Mouse (Mus musculus) heart, embryonic 12.5 days (tissue): ENCODE data around the gene Peli2. TPM values are rescaled to one million over a fixed set of nuclear protein-coding genes. Genes with fewer than 3 reads are reported as not detected.
A peak's percentile ranks its signal among the peaks of the same experiment; 100 is the strongest.

ENCODE experiments used
- ATAC-seq: fragments of 200-750 bp; cut with Nextera tagmentation; 2 replicates; pipeline ENCODE4 v1.8.0; 2017; ENCODE audit warnings: moderate TSS enrichment, moderate library complexity; ENCODE audit not compliant: insufficient number of reproducible peaks, low FRiP score
- H3K27ac ChIP-seq: fragments of 300-500 bp; sonication (generic); 2 replicates; pipeline ENCODE4 v1.5.1; 2016; ENCODE audit warnings: mild to moderate bottlenecking, moderate library complexity; ENCODE audit not compliant: poor library complexity, severe bottlenecking
- H3K27me3 ChIP-seq: fragments of 300-500 bp; sonication (generic); replicated peaks from 2 replicates; pipeline ENCODE4 v1.6.1; 2016; ENCODE audit warnings: mild to moderate bottlenecking, moderate library complexity
- H3K36me3 ChIP-seq: fragments of 300-500 bp; sonication (generic); 2 replicates; pipeline ENCODE4 v1.6.1; 2016; ENCODE audit warnings: mild to moderate bottlenecking, moderate library complexity
- H3K4me1 ChIP-seq: fragments of 300-500 bp; sonication (generic); replicated peaks from 2 replicates; pipeline ENCODE4 v1.6.1; 2016; ENCODE audit warnings: mild to moderate bottlenecking
- H3K4me2 ChIP-seq: fragments of 300-500 bp; sonication (generic); 2 replicates; pipeline ENCODE4 v1.6.1; 2016; ENCODE audit warnings: mild to moderate bottlenecking, moderate library complexity
- H3K4me3 ChIP-seq: fragments of 300-500 bp; sonication (generic); 2 replicates; pipeline ENCODE4 v1.5.1; 2016; ENCODE audit warnings: mild to moderate bottlenecking
- H3K9ac ChIP-seq: fragments of 300-500 bp; sonication (generic); 2 replicates; pipeline ENCODE4 v1.6.1; 2016; ENCODE audit warnings: mild to moderate bottlenecking, moderate library complexity
- H3K9me3 ChIP-seq: fragments of 300-500 bp; sonication (generic); replicated peaks from 2 replicates; pipeline ENCODE4 v1.6.1; 2016; ENCODE audit warnings: mild to moderate bottlenecking, moderate library complexity
- WGBS: fragments of 180-500 bp; shearing (Covaris S2); methylation state at CpG from one replicate; pipeline ENCODE4 v1.1.7; 2016; 5-methylcytosine and 5-hydroxymethylcytosine counted together
- polyA plus RNA-seq: library from polyadenylated mRNA; unstranded; fragments of >200 nt; fragmentation: Nextera tagmentation; extraction: Ambion mirVana; gene quantifications from 2 replicates; pipeline ENCODE4 v1.2.1, GENCODE M21; 2016

The Peli2 gene
- polyA plus RNA-seq, 1 experiment from 2014 or later: 4.3 TPM

GRCm38 (mm10) chr14:48127609-48128185 lies 7.1 kb downstream of the Peli2 start:
- ATAC-seq: no peak
- WGBS: 69% methylated on average over 8 of the region's 8 CpGs
- Histone ChIP-seq H3K36me3 (no peaks in the 10 kb centered on the region), H3K27me3 (peaks cover 57% of the 10 kb centered on the region), H3K9me3 (no peaks in the 10 kb centered on the region), H3K27ac (no peak overlapping the region), H3K4me2 (no peak overlapping the region), H3K4me3 (no peak overlapping the region), H3K9ac (no peak overlapping the region), H3K4me1 (peaks cover 25% of the 10 kb centered on the region)

GRCm38 (mm10) chr14:48128701-48129100 lies 8.1 kb downstream of the Peli2 start:
- no peaks in the 10 kb centered on the region for H3K9me3 ChIP-seq
- no peak overlapping the region for H3K27ac ChIP-seq
- no peak for ATAC-seq
- H3K9ac ChIP-seq: no peak overlapping the region
- H3K4me2 ChIP-seq: no peak overlapping the region
- no peak overlapping the region for H3K4me3 ChIP-seq
- H3K36me3 ChIP-seq: no peaks in the 10 kb centered on the region
- peaks cover 34% of the 10 kb centered on the region for H3K4me1 ChIP-seq
- peaks cover 50% of the 10 kb centered on the region for H3K27me3 ChIP-seq
- WGBS: 89% methylated on average over 5 of the region's 5 CpGs

GRCm38 (mm10) chr14:48130021-48130420 lies 9.4 kb downstream of the Peli2 start:
- H3K4me2 ChIP-seq: no peak overlapping the region
- H3K36me3 ChIP-seq: no peaks in the 10 kb centered on the region
- H3K4me1 ChIP-seq: peaks cover 43% of the 10 kb centered on the region
- no peak overlapping the region for H3K4me3 ChIP-seq
- ATAC-seq: no peak
- no peaks in the 10 kb centered on the region for H3K9me3 ChIP-seq
- 73% methylated on average over 6 of the region's 6 CpGs for WGBS
- no peak overlapping the region for H3K9ac ChIP-seq
- peak overlapping the region; percentile 12; the same call in 1 of the 2 replicates for H3K27ac ChIP-seq
- H3K27me3 ChIP-seq: peaks cover 37% of the 10 kb centered on the region

- Histone ChIP-seq H3K9me3 (no peaks in the 10 kb centered on the region), H3K27ac (peak overlapping the region; percentile 63), H3K4me2 (peak overlapping the region; percentile 3; the same call in 1 of the 2 replicates), H3K4me3 (no peak overlapping the region), H3K9ac (no peak overlapping the region), H3K36me3 (no peaks in the 10 kb centered on the region), H3K27me3 (peaks cover 34% of the 10 kb centered on the region), H3K4me1 (peaks cover 52% of the 10 kb centered on the region)
- no peak for ATAC-seq
- WGBS: 56% methylated on average over 20 of the region's 20 CpGs
Observed at GRCm38 (mm10) chr14:48130761-48131575, 10.3 kb downstream of the Peli2 start.

GRCm38 (mm10) chr14:48131576-48131922 lies 10.9 kb downstream of the Peli2 start:
- Histone ChIP-seq H3K4me3 (no peak overlapping the region), H3K9ac (no peak overlapping the region), H3K27me3 (peaks cover 34% of the 10 kb centered on the region), H3K4me2 (0 out of 2 replicates have a peak overlapping the region, but pooled peaks have one; percentile 3), H3K4me1 (peaks cover 52% of the 10 kb centered on the region), H3K27ac (peak overlapping the region; percentile 63), H3K36me3 (no peaks in the 10 kb centered on the region), H3K9me3 (no peaks in the 10 kb centered on the region)
- WGBS: 43% methylated on average over 4 of the region's 4 CpGs
- ATAC-seq: peak; percentile 57; the same call in 1 of the 2 replicates

- 76% methylated on average over 3 of the region's 3 CpGs for WGBS
- no peak overlapping the region for H3K4me3 ChIP-seq
- H3K27me3 ChIP-seq: peaks cover 36% of the 10 kb centered on the region
- no peaks in the 10 kb centered on the region for H3K9me3 ChIP-seq
- H3K9ac ChIP-seq: no peak overlapping the region
- no peaks in the 10 kb centered on the region for H3K36me3 ChIP-seq
- H3K4me1 ChIP-seq: peaks cover 57% of the 10 kb centered on the region
- 0 out of 2 replicates have a peak overlapping the region, but pooled peaks have one; percentile 63 for H3K27ac ChIP-seq
- H3K4me2 ChIP-seq: no peak overlapping the region
- ATAC-seq: no peak
Observed at GRCm38 (mm10) chr14:48132241-48132640, 11.6 kb downstream of the Peli2 start.

- no peak for ATAC-seq
- Histone ChIP-seq H3K4me3 (peak overlapping the region; percentile 15; the same call in 1 of the 2 replicates), H3K27ac (peak overlapping the region; percentile 22; the same call in 1 of the 2 replicates), H3K4me1 (peaks cover 63% of the 10 kb centered on the region), H3K9me3 (no peaks in the 10 kb centered on the region), H3K4me2 (peak overlapping the region; percentile 61), H3K9ac (peak overlapping the region; percentile 52), H3K36me3 (no peaks in the 10 kb centered on the region), H3K27me3 (peaks cover 36% of the 10 kb centered on the region)
- WGBS: 24% methylated on average over 21 of the region's 21 CpGs
Observed at GRCm38 (mm10) chr14:48132865-48133802, 12.5 kb downstream of the Peli2 start.

GRCm38 (mm10) chr14:48134344-48134743 lies 13.7 kb downstream of the Peli2 start:
- Histone ChIP-seq H3K27me3 (peaks cover 37% of the 10 kb centered on the region), H3K27ac (peak overlapping the region; percentile 22; the same call in 1 of the 2 replicates), H3K36me3 (no peaks in the 10 kb centered on the region), H3K4me2 (peak overlapping the region; percentile 61), H3K9me3 (no peaks in the 10 kb centered on the region), H3K9ac (no peak overlapping the region), H3K4me1 (peaks cover 63% of the 10 kb centered on the region), H3K4me3 (no peak overlapping the region)
- WGBS: 38% methylated on average over 7 of the region's 7 CpGs
- no peak; the same call in 1 of the 2 replicates for ATAC-seq

GRCm38 (mm10) chr14:48135816-48136345 lies 15.3 kb downstream of the Peli2 start:
- Histone ChIP-seq H3K27ac (no peak overlapping the region), H3K9ac (no peak overlapping the region), H3K4me3 (no peak overlapping the region), H3K4me2 (no peak overlapping the region), H3K27me3 (peaks cover 45% of the 10 kb centered on the region), H3K36me3 (no peaks in the 10 kb centered on the region), H3K4me1 (peaks cover 54% of the 10 kb centered on the region), H3K9me3 (no peaks in the 10 kb centered on the region)
- WGBS: 66% methylated on average over 11 of the region's 11 CpGs
- no peak for ATAC-seq

GRCm38 (mm10) chr14:48137731-48138130 lies 17.1 kb downstream of the Peli2 start:
- no peak overlapping the region for H3K4me3 ChIP-seq
- H3K4me2 ChIP-seq: no peak overlapping the region
- H3K27ac ChIP-seq: no peak overlapping the region
- no peaks in the 10 kb centered on the region for H3K36me3 ChIP-seq
- no peak overlapping the region for H3K9ac ChIP-seq
- WGBS: 68% methylated on average over 8 of the region's 8 CpGs
- peaks cover 56% of the 10 kb centered on the region for H3K27me3 ChIP-seq
- no peaks in the 10 kb centered on the region for H3K9me3 ChIP-seq
- no peak for ATAC-seq
- peaks cover 38% of the 10 kb centered on the region for H3K4me1 ChIP-seq
